Mouse (Mus musculus) embryo, embryonic 9.5 days (tissue): ENCODE data around the gene Fzr1.

Source experiments
- DNase-seq: peaks from one replicate; pipeline ENCODE4 v3.0.0-alpha.2; 2017; ENCODE audit errors: extremely low spot score

Fzr1 gene

DNA sequence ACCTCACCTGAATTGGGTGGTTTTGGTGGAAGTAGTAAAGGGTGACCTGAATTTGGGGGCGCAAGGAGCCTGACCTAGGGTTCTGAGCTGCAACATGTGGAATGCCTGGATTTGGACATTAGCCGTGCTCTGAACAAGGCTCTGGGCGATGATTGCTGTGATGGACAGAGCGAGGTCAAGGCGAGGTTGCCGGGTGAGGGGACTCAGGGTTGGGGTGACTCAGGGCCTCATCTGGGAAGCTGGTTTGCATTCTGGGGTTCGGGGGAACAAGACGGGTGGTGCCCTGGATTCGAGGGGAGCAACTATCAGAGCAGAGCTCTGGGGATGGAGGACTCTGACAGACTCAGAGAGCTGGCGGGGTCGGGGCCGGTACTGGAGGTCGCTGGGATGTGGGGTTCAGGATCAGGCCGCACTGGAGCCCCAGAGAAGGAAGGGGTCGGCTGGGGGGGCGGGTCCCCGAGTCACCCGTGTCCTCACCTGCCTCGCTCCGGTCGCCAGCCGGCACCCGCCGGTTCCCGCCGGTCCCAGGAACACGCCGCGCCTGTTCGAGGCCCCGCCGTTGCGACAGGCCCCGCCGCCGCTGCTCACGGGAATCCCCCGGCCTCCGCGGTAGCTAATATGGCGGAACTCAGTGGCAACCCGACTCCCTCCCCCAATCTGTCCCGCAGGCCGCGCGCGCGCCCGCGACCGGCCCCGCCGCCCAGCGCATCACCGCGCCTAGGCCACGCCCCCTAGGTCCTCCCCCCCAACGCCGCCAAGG, at the start of gene Fzr1:
Fzr1 (minus strand) TSS at position 724 of the 760 bp plus-strand sequence.
- DNase-seq: no peak

DNA sequence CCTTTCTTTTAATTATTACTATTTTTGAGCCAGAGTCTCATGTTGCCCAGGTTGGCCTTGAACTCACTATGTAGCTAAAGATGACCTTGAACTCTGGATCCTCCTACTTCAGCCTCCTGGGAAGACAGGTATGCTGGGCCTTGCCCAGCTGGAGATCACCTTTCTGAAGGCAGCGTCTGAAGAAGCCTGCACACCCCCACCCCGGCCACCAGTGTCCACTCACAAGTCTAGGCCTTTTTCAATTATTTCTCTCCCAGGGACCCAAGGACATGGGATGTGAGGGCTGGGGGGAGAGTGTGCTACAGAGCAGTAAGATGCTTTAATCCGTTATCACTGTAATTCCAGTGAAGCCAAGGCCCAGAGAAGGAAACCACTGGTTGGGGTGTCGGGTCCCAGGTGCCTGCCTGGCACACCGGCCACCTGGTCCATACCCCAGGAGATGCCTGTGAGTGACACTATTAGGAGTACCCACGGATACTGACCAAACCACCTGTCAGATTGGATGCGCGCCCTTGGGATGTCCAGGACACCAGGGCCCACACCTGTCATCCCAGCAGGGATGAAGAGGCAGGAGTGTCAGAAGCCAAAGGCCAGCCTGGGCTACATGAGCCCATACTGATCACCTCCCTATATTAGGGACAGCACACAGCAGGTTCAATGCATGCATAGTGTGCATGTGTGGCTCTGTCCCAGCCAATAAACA, 49.6 kb upstream of the Fzr1 start:
- DNase-seq: no peak

GRCm38 (mm10) chr10:81427327-81427726, 49.0 kb upstream of the Fzr1 start:
- DNase-seq: no peak

DNA sequence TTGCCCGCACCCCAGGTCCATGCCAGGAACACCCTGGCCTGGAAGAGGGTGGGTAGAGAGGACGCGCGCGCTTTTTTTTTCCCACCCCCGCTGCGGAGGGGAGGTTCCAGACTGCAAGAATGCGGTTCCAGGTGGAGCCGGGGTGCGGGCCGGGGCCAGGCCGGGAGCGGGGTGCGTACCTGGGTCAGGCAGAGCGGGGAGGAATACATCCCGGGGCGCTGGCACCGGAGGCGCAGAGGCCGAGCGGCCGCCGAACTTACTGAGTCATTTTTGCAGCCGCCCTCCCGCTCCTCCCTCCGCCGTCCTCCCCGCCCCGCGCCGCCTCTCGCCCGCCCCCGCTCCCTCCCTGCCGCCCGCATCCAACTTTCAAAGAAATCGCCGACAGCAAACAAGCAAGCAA, 48.6 kb upstream of the Fzr1 start:
- DNase-seq: peak; percentile 9

GRCm38 (mm10) chr10:81426081-81426671, 47.9 kb upstream of the Fzr1 start:
- peak; percentile 5 for DNase-seq

DNA sequence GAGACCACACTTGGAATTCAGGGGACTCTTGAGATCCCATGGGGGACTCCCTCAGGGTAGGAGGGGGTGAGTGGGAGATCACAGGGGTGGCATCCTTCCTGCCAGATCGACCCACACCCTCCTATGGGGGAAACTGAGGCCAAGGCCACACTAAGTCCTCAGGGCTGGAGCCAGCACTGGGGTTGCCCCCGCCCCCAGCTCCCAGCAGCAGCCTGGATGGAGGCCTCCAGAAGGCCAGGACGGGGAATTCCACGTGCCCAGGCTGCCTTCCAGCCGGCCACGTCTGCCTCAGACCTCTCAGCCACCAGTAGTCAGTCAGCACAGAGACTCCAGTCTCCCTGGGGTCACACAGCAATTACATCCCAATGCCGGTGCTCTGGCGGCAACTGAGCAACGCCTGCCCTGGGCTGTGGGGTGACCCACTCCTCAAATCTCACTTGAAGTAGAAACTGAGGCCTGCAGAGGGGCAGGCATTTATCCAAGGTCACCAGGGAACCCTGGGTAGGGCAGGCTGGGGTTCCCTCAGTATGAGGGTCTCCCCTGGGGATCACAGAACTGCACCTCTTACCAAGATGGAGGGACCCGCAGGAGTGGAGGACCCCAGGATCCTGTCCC, 47.0 kb upstream of the Fzr1 start:
- peak; percentile 7 for DNase-seq

DNA sequence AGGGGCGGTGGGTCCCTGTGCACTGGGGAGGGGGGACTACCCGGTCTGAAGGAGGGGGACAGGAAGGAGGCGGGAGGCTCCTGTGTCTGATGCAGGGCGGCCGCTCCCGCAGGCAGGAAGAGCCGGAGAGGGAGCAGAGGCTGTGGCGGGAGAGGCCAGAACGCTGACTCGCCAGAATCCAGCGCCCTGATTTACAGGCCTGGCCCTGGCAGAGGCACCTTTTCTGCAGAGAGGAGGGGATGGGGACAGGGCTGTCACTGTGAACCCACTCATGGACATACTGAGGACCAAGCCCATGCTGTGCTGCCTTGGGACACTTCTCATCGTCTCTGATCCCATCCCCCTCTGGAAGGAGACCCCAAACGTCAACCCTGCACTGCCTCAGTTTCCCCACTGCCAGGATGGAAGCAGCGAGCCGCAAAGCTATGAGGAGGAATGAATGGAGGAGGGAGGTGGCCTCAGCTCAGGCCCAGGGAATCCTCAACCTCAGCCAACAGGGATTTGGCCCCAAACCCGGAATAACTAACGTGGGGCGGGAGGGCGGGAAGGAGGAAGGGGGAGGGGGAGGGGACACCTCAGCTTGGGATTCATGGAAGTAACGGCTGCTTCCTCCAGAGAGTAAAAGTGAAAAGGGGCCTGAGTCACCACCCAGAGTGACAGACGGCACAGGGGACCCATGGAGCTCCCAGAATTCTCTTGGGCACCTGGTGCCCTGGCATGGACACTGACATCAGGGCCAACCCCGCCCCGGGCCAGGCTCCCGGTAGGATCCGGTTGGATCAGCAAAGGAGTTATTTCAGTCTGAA, 46.1 kb upstream of the Fzr1 start:
- DNase-seq: peak; percentile 12

DNA sequence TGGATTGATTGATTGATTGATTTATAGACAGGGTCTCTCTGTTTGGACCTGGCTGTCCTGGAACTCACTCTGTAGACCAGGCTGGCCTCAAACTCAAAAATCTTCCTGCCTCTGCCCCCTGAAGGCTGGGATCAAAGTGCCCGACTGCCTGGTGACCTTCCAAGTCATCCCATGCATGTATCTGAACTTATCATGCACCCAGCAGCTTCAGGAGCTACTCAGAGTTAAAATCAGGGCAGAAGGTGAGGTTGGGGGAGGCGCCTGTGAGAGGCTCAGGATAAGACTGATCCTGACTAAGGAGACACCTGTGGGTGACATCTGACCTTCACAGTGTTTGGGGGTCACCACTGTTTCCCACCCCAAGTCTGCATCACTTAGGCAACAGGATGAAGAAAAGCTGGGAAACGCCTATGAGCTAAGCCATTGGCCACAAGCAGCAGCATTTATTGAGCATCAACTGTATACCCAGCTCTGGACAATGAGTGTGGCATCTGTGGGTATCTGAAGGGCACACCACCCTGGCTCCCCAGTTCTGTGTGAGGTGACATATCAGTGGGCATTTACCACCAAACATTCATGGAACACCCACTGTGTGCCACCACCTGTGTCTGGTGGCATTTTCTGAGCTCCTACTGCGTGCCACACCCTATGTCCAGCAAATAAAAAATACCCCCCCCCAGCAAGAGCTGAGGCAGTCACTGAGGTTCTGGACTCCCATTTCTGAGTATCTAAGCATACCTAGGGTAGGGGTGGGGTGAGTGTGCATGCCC, 45.3 kb upstream of the Fzr1 start:
- DNase-seq: no peak

GRCm38 (mm10) chr10:81422661-81423217, 44.4 kb upstream of the Fzr1 start:
- DNase-seq: no peak

- no peak for DNase-seq
Observed at GRCm38 (mm10) chr10:81422191-81422590, 43.9 kb upstream of the Fzr1 start.

GRCm38 (mm10) chr10:81421797-81422100, 43.4 kb upstream of the Fzr1 start:
- no peak for DNase-seq

DNA sequence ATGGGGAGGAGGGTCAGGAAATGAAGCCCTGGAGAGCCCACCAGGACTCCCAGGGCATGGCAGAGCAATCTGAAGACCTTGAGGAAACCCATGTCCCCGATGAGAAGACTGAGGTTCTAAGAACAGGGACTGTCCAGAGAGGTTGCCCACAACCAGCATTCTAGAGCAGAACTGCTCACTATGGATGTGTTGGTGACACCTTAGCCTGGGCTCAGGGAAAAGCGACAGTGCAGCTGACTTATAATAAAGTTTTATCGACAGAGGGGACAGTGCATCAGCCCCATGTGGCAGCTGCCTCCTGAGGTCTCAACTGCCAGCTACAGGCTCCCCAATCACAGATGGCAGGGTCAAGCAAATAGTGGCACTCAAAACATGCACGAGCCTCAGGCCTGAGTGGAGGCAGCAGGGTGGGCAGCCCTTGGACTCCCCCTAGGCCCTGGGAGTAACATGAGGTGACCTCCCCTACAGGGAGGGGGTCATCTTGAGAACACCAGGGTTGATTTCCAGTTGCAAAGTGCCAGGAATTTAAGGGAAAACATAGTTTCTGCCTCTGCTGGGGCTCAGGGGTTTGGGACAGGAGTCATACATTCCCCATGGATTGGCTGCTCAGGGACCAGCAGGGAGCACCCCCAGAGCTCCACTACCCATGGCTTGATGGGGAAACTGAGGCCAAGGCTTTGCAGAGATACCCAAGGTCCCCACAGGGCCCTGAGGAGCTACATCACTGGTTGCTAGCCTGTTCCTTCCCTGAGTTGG, 42.9 kb upstream of the Fzr1 start:
- no peak for DNase-seq

- no peak for DNase-seq
Observed at GRCm38 (mm10) chr10:81420191-81420767, 42.0 kb upstream of the Fzr1 start.

GRCm38 (mm10) chr10:81419111-81419928, 41.0 kb upstream of the Fzr1 start:
- DNase-seq: no peak

- no peak for DNase-seq
Observed at GRCm38 (mm10) chr10:81418216-81419070, 40.1 kb upstream of the Fzr1 start.

DNA sequence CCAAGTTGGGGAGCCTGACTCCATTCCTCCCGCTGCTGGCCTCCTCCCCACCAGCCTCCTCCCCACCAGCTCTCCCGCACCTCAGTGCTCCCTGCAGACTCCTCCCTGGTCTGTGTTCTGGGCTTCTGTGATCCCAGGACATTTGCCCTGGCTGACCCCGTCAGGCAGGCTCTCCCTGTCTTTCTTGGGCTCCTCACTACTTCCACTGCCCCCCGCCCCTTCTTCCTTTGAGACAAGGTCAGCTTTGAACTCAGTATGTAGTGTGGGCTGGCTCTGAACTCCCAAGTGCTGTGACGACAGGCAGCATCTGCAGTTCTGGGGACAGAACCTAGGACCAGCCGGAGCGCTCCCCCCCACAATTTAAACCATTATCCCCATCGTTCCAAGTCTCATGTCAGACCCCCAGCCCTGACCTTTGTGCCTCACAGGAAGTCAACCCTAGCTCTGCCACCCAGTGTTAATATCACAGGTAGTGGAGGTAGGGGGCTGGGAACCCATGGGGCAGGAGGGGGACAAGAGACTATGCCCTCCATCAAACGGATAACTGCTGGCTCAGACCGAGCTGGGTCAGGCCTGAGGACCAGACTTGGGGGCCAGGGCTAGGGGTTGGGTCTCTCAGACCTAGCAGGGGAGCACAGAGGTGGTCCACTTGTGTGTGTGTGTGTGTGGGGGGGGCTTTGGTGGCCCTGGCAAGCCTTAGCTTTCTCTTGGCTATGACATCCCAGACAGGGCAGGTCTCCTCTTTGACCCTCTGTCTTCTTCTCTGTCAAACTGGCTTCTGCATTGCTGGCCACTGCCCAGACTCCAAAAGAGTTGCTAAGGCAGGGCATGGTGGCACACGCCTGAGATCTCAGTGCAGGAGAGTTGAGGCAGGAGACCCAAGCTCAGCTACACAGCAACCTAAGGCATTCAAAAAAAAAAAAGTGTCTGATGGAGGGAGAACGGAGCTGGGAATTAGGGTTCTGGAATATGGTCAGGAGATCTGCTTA, 39.2 kb upstream of the Fzr1 start:
- DNase-seq: no peak
